ENCODE assay signal across 8 mouse cellular contexts in the genomic region with DNA sequence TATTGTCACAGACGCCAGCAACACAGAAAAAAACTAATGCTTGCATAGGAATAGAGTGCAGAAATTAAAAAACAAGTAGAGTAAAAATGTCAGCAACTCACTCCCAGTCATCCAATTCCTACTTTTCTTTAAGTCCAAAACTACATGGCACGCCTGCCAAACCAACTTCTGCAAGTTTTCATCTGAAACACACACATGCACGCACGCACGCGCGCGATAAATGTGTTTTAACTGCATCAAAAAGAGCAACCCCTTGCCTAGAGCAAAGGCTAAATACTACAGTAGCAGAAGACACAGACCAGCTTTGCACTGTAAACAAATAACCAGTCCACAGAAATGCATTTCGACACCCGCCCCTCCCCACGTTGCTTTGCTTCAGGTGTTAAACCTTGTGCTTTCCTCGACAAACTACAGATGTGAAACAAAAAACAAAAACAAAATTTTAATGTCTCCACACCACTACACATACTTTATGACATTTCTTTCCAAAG. TPM values are rescaled to one million over a fixed set of nuclear protein-coding genes. Genes with fewer than 3 reads are reported as not detected.
A peak's percentile ranks its signal among the peaks of the same experiment; 100 is the strongest.
DNase-seq lines count a peak whose midpoint lies in the region; ATAC-seq and TF ChIP-seq lines count a peak whose summit lies in the region.

No protein-coding gene starts in this region.

- no peak for ATAC-seq in heart, postnatal 0 days (ENCODE audit: insufficient read depth, low read depth)
- no peak for ATAC-seq in forebrain, embryonic 13.5 days
- ATAC-seq in liver, embryonic 11.5 days (replicated peaks; ENCODE audit: low FRiP score) = no peak

- H3K36me3 ChIP-seq in heart, postnatal 0 days (replicated peaks; ENCODE audit: control insufficient read depth, insufficient read depth, low read length) = no peaks in the 10 kb centered on the region
- H3K36me3 ChIP-seq in ES-Bruce4 (ENCODE audit: control insufficient read depth, insufficient read depth, low read length, poor library complexity, severe bottlenecking) = no peaks in the 10 kb centered on the region
- no peaks in the 10 kb centered on the region for H3K36me3 ChIP-seq in forebrain, embryonic 13.5 days (ENCODE audit: poor library complexity, severe bottlenecking)
- H3K36me3 ChIP-seq in liver, embryonic 11.5 days (ENCODE audit: control insufficient read depth, insufficient read depth, low read length) = no peaks in the 10 kb centered on the region

- H3K27me3 ChIP-seq in heart, postnatal 0 days (ENCODE audit: control insufficient read depth, insufficient read depth, low read length) = no peaks in the 10 kb centered on the region
- H3K27me3 ChIP-seq in ES-Bruce4 (ENCODE audit: control insufficient read depth, insufficient read depth, low read length, poor library complexity, severe bottlenecking) = no peaks in the 10 kb centered on the region
- no peaks in the 10 kb centered on the region for H3K27me3 ChIP-seq in forebrain, embryonic 13.5 days
- H3K27me3 ChIP-seq in liver, embryonic 11.5 days (replicated peaks; ENCODE audit: control insufficient read depth, insufficient read depth, low read length) = no peaks in the 10 kb centered on the region

- intact Hi-C loops in heart, postnatal 14 days (cut with DNase I) = loop anchor here (2.0 to 5.0 kb wide), 2 partner anchors 38 to 59 kb away; a partner anchor contains a TSS
- intact Hi-C loops in left cerebral cortex, postnatal 25 days (cut with DNase I) = no loop called here
- intact Hi-C loops in gastrocnemius, postnatal 36 days (cut with DNase I) = no loop called here

- H3K27ac ChIP-seq in heart, postnatal 0 days (ENCODE audit: low read depth) = peak overlapping the region; percentile 95
- no peak overlapping the region for H3K27ac ChIP-seq in ES-Bruce4 (ENCODE audit: insufficient read depth, low read length)
- peak overlapping the region; percentile 89; the same call in 1 of the 2 replicates for H3K27ac ChIP-seq in forebrain, embryonic 13.5 days
- H3K27ac ChIP-seq in liver, embryonic 11.5 days (ENCODE audit: low read depth, low read length) = no peak overlapping the region

- no peaks in the 10 kb centered on the region for H3K9me3 ChIP-seq in heart, postnatal 0 days (replicated peaks; ENCODE audit: control insufficient read depth, low read length)
- H3K9me3 ChIP-seq in ES-Bruce4 (replicated peaks; ENCODE audit: control insufficient read depth, insufficient read depth, low read length, poor library complexity, severe bottlenecking) = no peaks in the 10 kb centered on the region
- H3K9me3 ChIP-seq in forebrain, embryonic 13.5 days (replicated peaks) = no peaks in the 10 kb centered on the region
- H3K9me3 ChIP-seq in liver, embryonic 11.5 days (ENCODE audit: control insufficient read depth, low read length) = no peaks in the 10 kb centered on the region

- no peak overlapping the region for H3K9ac ChIP-seq in heart, postnatal 0 days (replicated peaks; ENCODE audit: low read depth, low read length)
- peak overlapping the region; percentile 66; the same call in 1 of the 2 replicates for H3K9ac ChIP-seq in ES-Bruce4 (ENCODE audit: low read depth, poor library complexity, severe bottlenecking)
- H3K9ac ChIP-seq in forebrain, embryonic 13.5 days = peak overlapping the region; percentile 82; the same call in 1 of the 2 replicates
- H3K9ac ChIP-seq in liver, embryonic 11.5 days (ENCODE audit: low read depth, low read length) = no peak overlapping the region

- H3K4me2 ChIP-seq in heart, postnatal 0 days (ENCODE audit: low read depth, low read length) = no peak overlapping the region
- H3K4me2 ChIP-seq in forebrain, embryonic 13.5 days = peak overlapping the region; percentile 74
- peak overlapping the region; percentile 80 for H3K4me2 ChIP-seq in liver, embryonic 11.5 days

- TF ChIP-seq CTCF in heart, postnatal 0 days (IDR thresholded peaks at IDR 0.05; ENCODE audit: low read depth) = no peak
- TF ChIP-seq CTCF in ES-Bruce4 (IDR thresholded peaks at IDR 0.05; ENCODE audit: low read depth, low read length) = no peak

- no peak for TF ChIP-seq EP300 in heart, postnatal 0 days (IDR thresholded peaks at IDR 0.05; ENCODE audit: low read depth)
- TF ChIP-seq EP300 in ES-Bruce4 (IDR thresholded peaks at IDR 0.05; ENCODE audit: insufficient read depth, low read depth, low read length) = no peak

- H3K4me1 ChIP-seq in heart, postnatal 0 days (ENCODE audit: control insufficient read depth, insufficient read depth) = peaks cover 54% of the 10 kb centered on the region
- no peaks in the 10 kb centered on the region for H3K4me1 ChIP-seq in ES-Bruce4 (ENCODE audit: control insufficient read depth, insufficient read depth, low read length)
- peaks cover 24% of the 10 kb centered on the region for H3K4me1 ChIP-seq in forebrain, embryonic 13.5 days
- H3K4me1 ChIP-seq in liver, embryonic 11.5 days (replicated peaks; ENCODE audit: control insufficient read depth, insufficient read depth, low read length) = peaks cover 30% of the 10 kb centered on the region

- no peak overlapping the region for H3K4me3 ChIP-seq in heart, postnatal 0 days (ENCODE audit: low read depth, low read length)
- no peak overlapping the region for H3K4me3 ChIP-seq in ES-Bruce4 (ENCODE audit: low read depth, low read length)
- H3K4me3 ChIP-seq in forebrain, embryonic 13.5 days = no peak overlapping the region; the same call in 1 of the 2 replicates
- H3K4me3 ChIP-seq in liver, embryonic 11.5 days (ENCODE audit: low read depth, low read length) = no peak overlapping the region; the same call in 1 of the 2 replicates

- no peak for DNase-seq in heart, postnatal 0 days (ENCODE audit: low spot score)
- DNase-seq in heart, postnatal 14 days = no peak
- no peak for DNase-seq in liver, embryonic 11.5 days (ENCODE audit: low spot score)
- DNase-seq in retina, postnatal 1 day = no peak
- DNase-seq in left cerebral cortex, postnatal 25 days (ENCODE audit: low spot score in 2 of 2) = no peak
- DNase-seq in gastrocnemius, postnatal 36 days = no peak

- no peak for TF ChIP-seq POLR2A in ES-Bruce4 (IDR thresholded peaks at IDR 0.05; ENCODE audit: insufficient read depth, low read length)

- 83% methylated on average over 12 of the region's 12 CpGs for WGBS in heart, postnatal 0 days
- WGBS in forebrain, embryonic 13.5 days = 90% methylated on average over 12 of the region's 12 CpGs
- 84% methylated on average over 12 of the region's 12 CpGs for WGBS in liver, embryonic 11.5 days

RNA-seq across cellular contexts. Expression of a gene that starts 59.5 kb away (rescaled TPM):
- 82.7 and 125 TPM in 2 replicates for total RNA-seq in heart, postnatal 0 days (2014; rRNA removed; ENCODE audit: low replicate concordance)
- 50.2 and 51.4 TPM in 2 replicates for polyA plus RNA-seq in heart, postnatal 0 days (2015; fragmentation: Nextera tagmentation; extraction: Ambion mirVana)
- total RNA-seq in heart, postnatal 14 days (2021) = 100 to 1,000 TPM; 114 to 115 TPM
- 30.9 and 31.7 TPM in 2 replicates for polyA plus RNA-seq in ES-Bruce4 (2011; ENCODE audit: insufficient read depth, insufficient read length, low read depth, missing spikeins)
- polyA plus RNA-seq in forebrain, embryonic 13.5 days (2015; fragmentation: Nextera tagmentation; extraction: Ambion mirVana) = 51.3 and 53.5 TPM in 2 replicates
- polyA plus RNA-seq in liver, embryonic 11.5 days (2014; fragmentation: Nextera tagmentation; extraction: Ambion mirVana) = 26.5 and 34.5 TPM in 2 replicates
- 10 to 100 TPM; 43.7 to 47.7 TPM for total RNA-seq in left cerebral cortex, postnatal 25 days (2021)
- total RNA-seq in gastrocnemius, postnatal 36 days (2021) = 10 to 100 TPM; 49.0 to 62.6 TPM

Comparison
In these comparisons a context has a peak if more than half of its experiments do, and no peak if none do; other contexts are left out.
1. H3K27ac ChIP-seq: peak in heart, postnatal 0 days (single experiment) and forebrain, embryonic 13.5 days (single experiment); none in ES-Bruce4 (single experiment) and liver, embryonic 11.5 days (single experiment).
2. H3K9ac ChIP-seq: peak in ES-Bruce4 (single experiment) and forebrain, embryonic 13.5 days (single experiment); none in heart, postnatal 0 days (single experiment) and liver, embryonic 11.5 days (single experiment).